Mouse (Mus musculus) neural tube, embryonic 15.5 days (tissue): ENCODE measurements around the gene Mrrf. TPM values are rescaled to one million over a fixed set of nuclear protein-coding genes. Genes with fewer than 3 reads are reported as not detected.
A peak's percentile ranks its signal among the peaks of the same experiment; 100 is the strongest.

Source experiments
- ATAC-seq: fragments of 200-750 bp; cut with Nextera tagmentation; 2 replicates; pipeline ENCODE4 v1.8.0; 2017; ENCODE audit warnings: mild to moderate bottlenecking, moderate TSS enrichment, moderate library complexity; ENCODE audit not compliant: low FRiP score
- H3K27ac ChIP-seq: fragments of 300-500 bp; sonication (generic); replicated peaks from 2 replicates; pipeline ENCODE4 v1.5.1; 2015; ENCODE audit warnings: mild to moderate bottlenecking, inconsistent platforms
- H3K27me3 ChIP-seq: fragments of 300-500 bp; sonication (generic); replicated peaks from 2 replicates; pipeline ENCODE4 v1.6.1; 2015; ENCODE audit warnings: inconsistent platforms
- H3K36me3 ChIP-seq: fragments of 300-500 bp; sonication (generic); 2 replicates; pipeline ENCODE4 v1.6.1; 2015; ENCODE audit warnings: inconsistent platforms
- H3K4me1 ChIP-seq: fragments of 300-500 bp; sonication (generic); 2 replicates; pipeline ENCODE4 v1.6.1; 2015; ENCODE audit warnings: inconsistent platforms
- H3K4me2 ChIP-seq: fragments of 300-500 bp; sonication (generic); 2 replicates; pipeline ENCODE4 v1.6.1; 2015; ENCODE audit warnings: inconsistent platforms, mild to moderate bottlenecking, moderate library complexity
- H3K4me3 ChIP-seq: fragments of 300-500 bp; sonication (generic); replicated peaks from 2 replicates; pipeline ENCODE4 v1.5.1; 2015; ENCODE audit warnings: mild to moderate bottlenecking, inconsistent platforms
- H3K9ac ChIP-seq: fragments of 300-500 bp; sonication (generic); replicated peaks from 2 replicates; pipeline ENCODE4 v1.6.1; 2015; ENCODE audit warnings: mild to moderate bottlenecking, inconsistent platforms
- H3K9me3 ChIP-seq: fragments of 300-500 bp; sonication (generic); replicated peaks from 2 replicates; pipeline ENCODE4 v1.6.1; 2016; ENCODE audit warnings: inconsistent platforms
- WGBS: fragments of 180-500 bp; shearing (Covaris S2); methylation state at CpG from one replicate; pipeline ENCODE4 v1.1.7; 2015; ENCODE audit warnings: mixed read lengths; 5-methylcytosine and 5-hydroxymethylcytosine counted together
- polyA plus RNA-seq: library from polyadenylated mRNA; unstranded; fragments of >200 nt; fragmentation: Nextera tagmentation; extraction: Ambion mirVana; gene quantifications from 2 replicates; pipeline ENCODE4 v1.2.1, GENCODE M21; 2015

The Mrrf gene
- 20.0 and 27.1 TPM in 2 replicates for polyA plus RNA-seq

- H3K4me1 ChIP-seq: peaks cover 21% of the 10 kb centered on the region
- H3K27me3 ChIP-seq: no peaks in the 10 kb centered on the region
- peaks cover 26% of the 10 kb centered on the region for H3K36me3 ChIP-seq
- peak within 1 kb of the TSS; percentile 75 for H3K4me3 ChIP-seq
- H3K9ac ChIP-seq: peak within 1 kb of the TSS; percentile 73
- H3K27ac ChIP-seq: peak within 1 kb of the TSS; percentile 89
- H3K9me3 ChIP-seq: no peaks in the 10 kb centered on the region
- H3K4me2 ChIP-seq: peak within 1 kb of the TSS; percentile 69
- ATAC-seq: peak; percentile 97
- under 1% methylated on average over 50 of the region's 50 CpGs for WGBS
Measured at GRCm38 (mm10) chr2:36136300-36136941, at the start of gene Mrrf, which contains the start of gene Rbm18. TSS of gene Mrrf (plus strand) at chr2:36136389. TSS of gene Rbm18 (minus strand) at chr2:36136773.

GRCm38 (mm10) chr2:36089190-36089589 is 47.0 kb upstream of the Mrrf start:
- WGBS: 27% methylated on average over 3 of the region's 3 CpGs
- Histone ChIP-seq H3K4me3 (no peak overlapping the region), H3K9me3 (no peaks in the 10 kb centered on the region), H3K4me2 (no peak overlapping the region), H3K27me3 (peaks cover 85% of the 10 kb centered on the region), H3K4me1 (peaks cover 21% of the 10 kb centered on the region), H3K27ac (no peak overlapping the region), H3K36me3 (no peaks in the 10 kb centered on the region), H3K9ac (no peak overlapping the region)
- ATAC-seq: no peak

GRCm38 (mm10) chr2:36090853-36091741 is 45.1 kb upstream of the Mrrf start:
- no peaks in the 10 kb centered on the region for H3K36me3 ChIP-seq
- H3K4me1 ChIP-seq: peaks cover 23% of the 10 kb centered on the region
- no peak overlapping the region for H3K9ac ChIP-seq
- peak overlapping the region; percentile 73 for H3K4me2 ChIP-seq
- ATAC-seq: peak; percentile 43
- 1% methylated on average over 70 of the region's 70 CpGs for WGBS
- no peaks in the 10 kb centered on the region for H3K9me3 ChIP-seq
- no peak overlapping the region for H3K27ac ChIP-seq
- H3K27me3 ChIP-seq: peaks cover 99% of the 10 kb centered on the region
- peak overlapping the region; percentile 38 for H3K4me3 ChIP-seq

- no peak overlapping the region for H3K9ac ChIP-seq
- no peak overlapping the region for H3K4me2 ChIP-seq
- H3K9me3 ChIP-seq: no peaks in the 10 kb centered on the region
- H3K27ac ChIP-seq: no peak overlapping the region
- H3K36me3 ChIP-seq: no peaks in the 10 kb centered on the region
- ATAC-seq: no peak
- peaks cover 23% of the 10 kb centered on the region for H3K4me1 ChIP-seq
- H3K4me3 ChIP-seq: no peak overlapping the region
- 3% methylated on average over 4 of the region's 4 CpGs for WGBS
- peaks cover 99% of the 10 kb centered on the region for H3K27me3 ChIP-seq
Measured at GRCm38 (mm10) chr2:36092748-36093147, 43.4 kb upstream of the Mrrf start.

GRCm38 (mm10) chr2:36093301-36093700 is 42.9 kb upstream of the Mrrf start:
- no peak for ATAC-seq
- no peak overlapping the region for H3K4me2 ChIP-seq
- H3K4me1 ChIP-seq: peaks cover 23% of the 10 kb centered on the region
- H3K27me3 ChIP-seq: peaks cover 99% of the 10 kb centered on the region
- H3K27ac ChIP-seq: no peak overlapping the region
- no peaks in the 10 kb centered on the region for H3K36me3 ChIP-seq
- no peak overlapping the region for H3K4me3 ChIP-seq
- WGBS: 15% methylated on average over 7 of the region's 7 CpGs
- H3K9ac ChIP-seq: no peak overlapping the region
- H3K9me3 ChIP-seq: no peaks in the 10 kb centered on the region

GRCm38 (mm10) chr2:36093914-36094475 is 42.2 kb upstream of the Mrrf start:
- 5% methylated on average over 31 of the region's 31 CpGs for WGBS
- Histone ChIP-seq H3K9me3 (no peaks in the 10 kb centered on the region), H3K27me3 (peaks cover 99% of the 10 kb centered on the region), H3K4me2 (no peak overlapping the region), H3K4me1 (peaks cover 23% of the 10 kb centered on the region), H3K36me3 (no peaks in the 10 kb centered on the region), H3K9ac (no peak overlapping the region), H3K4me3 (no peak overlapping the region), H3K27ac (no peak overlapping the region)
- no peak for ATAC-seq

GRCm38 (mm10) chr2:36097129-36097815 is 38.9 kb upstream of the Mrrf start:
- H3K4me2 ChIP-seq: no peak overlapping the region
- no peak for ATAC-seq

GRCm38 (mm10) chr2:36098021-36098420 is 38.2 kb upstream of the Mrrf start:
- ATAC-seq: no peak
- Histone ChIP-seq H3K9ac (no peak overlapping the region), H3K27ac (no peak overlapping the region), H3K4me3 (no peak overlapping the region), H3K9me3 (no peaks in the 10 kb centered on the region), H3K27me3 (peaks cover 100% of the 10 kb centered on the region), H3K4me1 (peaks cover 21% of the 10 kb centered on the region), H3K4me2 (no peak overlapping the region), H3K36me3 (no peaks in the 10 kb centered on the region)
- WGBS: 5% methylated on average over 5 of the region's 5 CpGs

More at GRCm38 (mm10) chr2:36097129-36097815, 38.9 kb upstream of the Mrrf start:
- Histone ChIP-seq H3K4me1 (peaks cover 13% of the 10 kb centered on the region), H3K4me3 (no peak overlapping the region), H3K27me3 (peaks cover 99% of the 10 kb centered on the region), H3K27ac (no peak overlapping the region), H3K9me3 (no peaks in the 10 kb centered on the region), H3K9ac (no peak overlapping the region), H3K36me3 (no peaks in the 10 kb centered on the region)
- 2% methylated on average over 18 of the region's 18 CpGs for WGBS

GRCm38 (mm10) chr2:36099739-36100138 is 36.5 kb upstream of the Mrrf start:
- H3K4me1 ChIP-seq: peaks cover 31% of the 10 kb centered on the region
- 8% methylated on average over 6 of the region's 6 CpGs for WGBS
- H3K27ac ChIP-seq: no peak overlapping the region
- H3K4me2 ChIP-seq: no peak overlapping the region
- H3K36me3 ChIP-seq: no peaks in the 10 kb centered on the region
- H3K9me3 ChIP-seq: no peaks in the 10 kb centered on the region
- no peak overlapping the region for H3K4me3 ChIP-seq
- ATAC-seq: no peak
- peaks cover 99% of the 10 kb centered on the region for H3K27me3 ChIP-seq
- no peak overlapping the region for H3K9ac ChIP-seq

GRCm38 (mm10) chr2:36101866-36102558 is 34.2 kb upstream of the Mrrf start:
- H3K27ac ChIP-seq: no peak overlapping the region
- ATAC-seq: no peak
- H3K27me3 ChIP-seq: peaks cover 98% of the 10 kb centered on the region
- peak overlapping the region; percentile 63; the same call in 1 of the 2 replicates for H3K4me2 ChIP-seq
- whole genome bisulfite sequencing: 3% methylated on average over 28 of the region's 28 CpGs
- H3K9me3 ChIP-seq: no peaks in the 10 kb centered on the region
- H3K4me1 ChIP-seq: peaks cover 40% of the 10 kb centered on the region
- H3K4me3 ChIP-seq: 0 out of 2 replicates have a peak overlapping the region, but pooled peaks have one; percentile 34
- no peak overlapping the region for H3K9ac ChIP-seq
- no peaks in the 10 kb centered on the region for H3K36me3 ChIP-seq

- no peak for ATAC-seq
- Histone ChIP-seq H3K4me1 (peaks cover 40% of the 10 kb centered on the region), H3K4me3 (0 out of 2 replicates have a peak overlapping the region, but pooled peaks have one; percentile 34), H3K9ac (no peak overlapping the region), H3K4me2 (peak overlapping the region; percentile 63; the same call in 1 of the 2 replicates), H3K27me3 (peaks cover 98% of the 10 kb centered on the region), H3K36me3 (no peaks in the 10 kb centered on the region), H3K27ac (no peak overlapping the region), H3K9me3 (no peaks in the 10 kb centered on the region)
- WGBS: 2% methylated on average over 21 of the region's 21 CpGs
Measured at GRCm38 (mm10) chr2:36102559-36102946, 33.6 kb upstream of the Mrrf start.
